Mouse (Mus musculus): ENCODE results near the gene Ace. TPM values are rescaled to one million over a fixed set of nuclear protein-coding genes. Genes with fewer than 3 reads are reported as not detected.
"Not testable (repeated sequence)": the region's sequence is repeated elsewhere in the genome, so short reads cannot be mapped to it uniquely, and the experiment has no call there.

The Ace gene
- total and polyA plus RNA-seq, 2 experiments from 2014 or later = 8.0 to 14.3 TPM

- Histone ChIP-seq H3K9ac (no peak overlapping the region), H3K4me1 (ENCODE audit: insufficient read depth) (no peaks in the 10 kb centered on the region), H3K4me2 (ENCODE audit: low read depth) (no peak overlapping the region), H3K9me3 (ENCODE audit: low read length) (no peaks in the 10 kb centered on the region), H3K36me3 (ENCODE audit: insufficient read depth) (no peaks in the 10 kb centered on the region; the same call in 1 of the 2 replicates), H3K27ac (ENCODE audit: low read depth, low read length) (no peak overlapping the region), H3K4me3 (ENCODE audit: low read depth, low read length) (no peak overlapping the region), H3K27me3 (ENCODE audit: insufficient read depth, low read length) (no peaks in the 10 kb centered on the region)
- ATAC-seq (peak; percentile 43), DNase-seq (peak; percentile 65)
- TF ChIP-seq CTCF (IDR thresholded peaks at IDR 0.05; ENCODE audit: low read depth) = peak; percentile 82
- WGBS = 40% methylated on average over 11 of the region's 11 CpGs
Measured at GRCm38 (mm10) chr11:106026465-106027151, 58.9 kb downstream of the Ace start.

- no peak overlapping the region for H3K9ac ChIP-seq
- no peak for TF ChIP-seq CTCF (IDR thresholded peaks at IDR 0.05; ENCODE audit: low read depth)
- DNase-seq (no peak), ATAC-seq (no peak)
- no peak overlapping the region for H3K4me3 ChIP-seq (ENCODE audit: low read depth, low read length)
- no peak overlapping the region for H3K4me2 ChIP-seq (ENCODE audit: low read depth)
- H3K9me3 ChIP-seq (ENCODE audit: low read length) = no peaks in the 10 kb centered on the region
- no peaks in the 10 kb centered on the region for H3K27me3 ChIP-seq (ENCODE audit: insufficient read depth, low read length)
- H3K36me3 ChIP-seq (ENCODE audit: insufficient read depth) = no peaks in the 10 kb centered on the region; the same call in 1 of the 2 replicates
- no peaks in the 10 kb centered on the region for H3K4me1 ChIP-seq (ENCODE audit: insufficient read depth)
- H3K27ac ChIP-seq (ENCODE audit: low read depth, low read length) = no peak overlapping the region
- WGBS = 93% methylated on average over 5 of the region's 5 CpGs
Measured at GRCm38 (mm10) chr11:106027607-106028006, 59.9 kb downstream of the Ace start.

- ATAC-seq; H3K4me1 ChIP-seq (ENCODE audit: insufficient read depth); H3K36me3 ChIP-seq (ENCODE audit: insufficient read depth); H3K27me3 ChIP-seq (ENCODE audit: insufficient read depth, low read length); H3K9me3 ChIP-seq (ENCODE audit: low read length); DNase-seq: not testable (repeated sequence)
- 0 out of 2 replicates have a peak overlapping the region, but pooled peaks have one; percentile 33 for H3K9ac ChIP-seq
- peak overlapping the region; percentile 29 for H3K4me3 ChIP-seq (ENCODE audit: low read depth, low read length)
- H3K27ac ChIP-seq (ENCODE audit: low read depth, low read length) = peak overlapping the region; percentile 73
- H3K4me2 ChIP-seq (ENCODE audit: low read depth) = peak overlapping the region; percentile 29; the same call in 1 of the 2 replicates
- WGBS = 15% methylated on average over 7 of the region's 25 CpGs
Measured at GRCm38 (mm10) chr11:106032074-106032473, 64.3 kb downstream of the Ace start.

GRCm38 (mm10) chr11:106033491-106033919 is 65.8 kb downstream of the Ace start:
- DNase-seq (peak; percentile 53), ATAC-seq (no peak)
- peak; percentile 45; the same call in 1 of the 2 replicates for TF ChIP-seq CTCF (IDR thresholded peaks at IDR 0.05; ENCODE audit: low read depth)
- Histone ChIP-seq H3K36me3 (ENCODE audit: insufficient read depth) (no peaks in the 10 kb centered on the region), H3K4me2 (ENCODE audit: low read depth) (0 out of 2 replicates have a peak overlapping the region, but pooled peaks have one; percentile 26), H3K9ac (peak overlapping the region; percentile 31; the same call in 1 of the 2 replicates), H3K4me3 (ENCODE audit: low read depth, low read length) (no peak overlapping the region), H3K27ac (ENCODE audit: low read depth, low read length) (peak overlapping the region; percentile 74), H3K9me3 (ENCODE audit: low read length) (no peaks in the 10 kb centered on the region), H3K27me3 (ENCODE audit: insufficient read depth, low read length) (no peaks in the 10 kb centered on the region), H3K4me1 (ENCODE audit: insufficient read depth) (peaks cover 12% of the 10 kb centered on the region)
- WGBS = 31% methylated on average over 11 of the region's 11 CpGs

GRCm38 (mm10) chr11:106034986-106035385 is 67.2 kb downstream of the Ace start:
- no peak overlapping the region for H3K27ac ChIP-seq (ENCODE audit: low read depth, low read length)
- no peaks in the 10 kb centered on the region for H3K9me3 ChIP-seq (ENCODE audit: low read length)
- no peaks in the 10 kb centered on the region for H3K27me3 ChIP-seq (ENCODE audit: insufficient read depth, low read length)
- H3K4me2 ChIP-seq (ENCODE audit: low read depth) = no peak overlapping the region
- no peak overlapping the region for H3K9ac ChIP-seq
- TF ChIP-seq CTCF (IDR thresholded peaks at IDR 0.05; ENCODE audit: low read depth) = no peak
- ATAC-seq (no peak), DNase-seq (no peak)
- H3K36me3 ChIP-seq (ENCODE audit: insufficient read depth) = no peaks in the 10 kb centered on the region
- 89% methylated on average over 9 of the region's 9 CpGs for WGBS
- peaks cover 12% of the 10 kb centered on the region for H3K4me1 ChIP-seq (ENCODE audit: insufficient read depth)
- H3K4me3 ChIP-seq (ENCODE audit: low read depth, low read length) = no peak overlapping the region

- no peak for TF ChIP-seq CTCF (IDR thresholded peaks at IDR 0.05; ENCODE audit: low read depth)
- Histone ChIP-seq H3K27ac (ENCODE audit: low read depth, low read length) (peak within 1 kb of the TSS; percentile 89), H3K9ac (peak within 1 kb of the TSS; percentile 82), H3K27me3 (ENCODE audit: insufficient read depth, low read length) (no peaks in the 10 kb centered on the region), H3K4me2 (ENCODE audit: low read depth) (peak within 1 kb of the TSS; percentile 64), H3K36me3 (ENCODE audit: insufficient read depth) (no peaks in the 10 kb centered on the region), H3K4me1 (ENCODE audit: insufficient read depth) (peaks cover 12% of the 10 kb centered on the region), H3K9me3 (ENCODE audit: low read length) (no peaks in the 10 kb centered on the region), H3K4me3 (ENCODE audit: low read depth, low read length) (peak within 1 kb of the TSS; percentile 80)
- WGBS = 2% methylated on average over 65 of the region's 66 CpGs
- ATAC-seq = peak; percentile 98
- DNase-seq = peak; percentile 100
Measured at GRCm38 (mm10) chr11:106036548-106037417, 69.0 kb downstream of the Ace start, which contains the start of gene Dcaf7. Gene Dcaf7 (plus strand): TSS chr11:106036872.
